8 mouse cellular contexts compared by ENCODE assay signal in genomic region chr11:95384004-95384318, GRCm38 (mm10). TPM values are rescaled to one million over a fixed set of nuclear protein-coding genes. Genes with fewer than 3 reads are reported as not detected.
A peak's percentile ranks its signal among the peaks of the same experiment; 100 is the strongest.
DNase-seq lines count a peak whose midpoint lies in the region; ATAC-seq and TF ChIP-seq lines count a peak whose summit lies in the region.

No protein-coding gene starts in this region.

- peak overlapping the region; percentile 59 for H3K4me2 ChIP-seq in forebrain, embryonic 15.5 days (replicated peaks)
- peak overlapping the region; percentile 87 for H3K4me2 ChIP-seq in liver, embryonic 14.5 days (ENCODE audit: low read depth)

- H3K27me3 ChIP-seq in heart, adult 2 months (ENCODE audit: control insufficient read depth, insufficient read depth, low read length), result no peaks in the 10 kb centered on the region
- H3K27me3 ChIP-seq in C2C12 (ENCODE audit: control insufficient read depth, insufficient read depth, insufficient read length), result no peaks in the 10 kb centered on the region
- no peaks in the 10 kb centered on the region for H3K27me3 ChIP-seq in forebrain, embryonic 15.5 days
- H3K27me3 ChIP-seq in liver, embryonic 14.5 days (ENCODE audit: control insufficient read depth, insufficient read depth, low read length), result no peaks in the 10 kb centered on the region

- no peaks in the 10 kb centered on the region for H3K9me3 ChIP-seq in forebrain, embryonic 15.5 days
- no peaks in the 10 kb centered on the region for H3K9me3 ChIP-seq in liver, embryonic 14.5 days (ENCODE audit: control insufficient read depth, low read length)

- peaks cover 6% of the 10 kb centered on the region for H3K4me1 ChIP-seq in heart, adult 2 months (ENCODE audit: control insufficient read depth, insufficient read depth, low read length)
- peaks cover 20% of the 10 kb centered on the region for H3K4me1 ChIP-seq in forebrain, embryonic 15.5 days
- H3K4me1 ChIP-seq in liver, embryonic 14.5 days (replicated peaks; ENCODE audit: control insufficient read depth in 2 of 2, insufficient read depth in 2 of 2, low read length in 1 of 2), result peaks cover 11 to 12% of the 10 kb centered on the region in 2 experiments

- intact Hi-C loops in heart, adult 2 months (cut with DNase I), result loop anchor here (1.0 to 5.0 kb wide), 4 partner anchors 47 to 137 kb away; partner anchors contain the start of genes Fam117a and Kat7
- intact Hi-C loops in left cerebral cortex, postnatal 25 days (cut with DNase I), result loop anchor here (1.0 to 10.0 kb wide), 4 partner anchors 73 to 271 kb away; partner anchors contain the start of gene Kat7

- WGBS in heart, adult 2 months, result 33% methylated on average over 9 of the region's 9 CpGs
- 36% methylated on average over 9 of the region's 9 CpGs for WGBS in forebrain, embryonic 15.5 days
- 36% methylated on average over 9 of the region's 9 CpGs for WGBS in liver, embryonic 14.5 days (ENCODE audit: insufficient replicate concordance)

- peak overlapping the region; percentile 23; the same call in 1 of the 2 replicates for H3K4me3 ChIP-seq in heart, adult 2 months
- no peak overlapping the region for H3K4me3 ChIP-seq in C2C12 (ENCODE audit: insufficient read depth, poor library complexity, severe bottlenecking)
- peak overlapping the region; percentile 85 for H3K4me3 ChIP-seq in forebrain, embryonic 15.5 days
- peak overlapping the region; percentile 69 to 82 for H3K4me3 ChIP-seq in liver, embryonic 14.5 days (ENCODE audit: insufficient read depth in 1 of 2, low read depth in 2 of 2, low read length in 2 of 2)

- peaks cover 5% of the 10 kb centered on the region for H3K36me3 ChIP-seq in heart, adult 2 months (ENCODE audit: control insufficient read depth, insufficient read depth, low read length)
- H3K36me3 ChIP-seq in C2C12 (ENCODE audit: control insufficient read depth, insufficient read depth), result peaks cover 27% of the 10 kb centered on the region
- peaks cover 21% of the 10 kb centered on the region for H3K36me3 ChIP-seq in forebrain, embryonic 15.5 days
- H3K36me3 ChIP-seq in liver, embryonic 14.5 days (replicated peaks; ENCODE audit: control insufficient read depth, insufficient read depth, low read depth), result peaks cover 38% of the 10 kb centered on the region

- H3K27ac ChIP-seq in heart, adult 2 months, result peak overlapping the region; percentile 99
- peak overlapping the region; percentile 94 for H3K27ac ChIP-seq in forebrain, embryonic 15.5 days (replicated peaks)
- H3K27ac ChIP-seq in liver, embryonic 14.5 days, result peak overlapping the region; percentile 53

- peak overlapping the region; percentile 20 for H3ac ChIP-seq in C2C12 (ENCODE audit: control insufficient read depth, insufficient read length, low read depth)

- no peak for TF ChIP-seq POLR2A in heart, adult 2 months (IDR thresholded peaks at IDR 0.05; ENCODE audit: insufficient read depth, low read depth, low read length)

- H3K9ac ChIP-seq in heart, adult 2 months (ENCODE audit: low read depth, low read length), result 0 out of 2 replicates have a peak overlapping the region, but pooled peaks have one; percentile 21
- H3K9ac ChIP-seq in forebrain, embryonic 15.5 days (replicated peaks), result peak overlapping the region; percentile 36; the same call in 1 of the 2 replicates
- peak overlapping the region; percentile 82 for H3K9ac ChIP-seq in liver, embryonic 14.5 days (replicated peaks)

- no peak for DNase-seq in heart, adult 2 months
- DNase-seq in heart, adult 18-20 months, result no peak
- DNase-seq in liver, embryonic 14.5 days (ENCODE audit: low read depth in 3 of 3, low spot score in 3 of 3), result no peak
- DNase-seq in embryo, embryonic 11 days, result no peak
- DNase-seq in ovary, postnatal 36 days (ENCODE audit: low spot score), result no peak
- no peak for DNase-seq in left cerebral cortex, postnatal 25 days (ENCODE audit: low spot score in 2 of 2)

- no peak for TF ChIP-seq CTCF in heart, adult 2 months (IDR thresholded peaks at IDR 0.05)
- no peak for TF ChIP-seq CTCF in C2C12 (IDR thresholded peaks at IDR 0.05; ENCODE audit: control insufficient read depth, insufficient read depth, insufficient read length)
- no peak for TF ChIP-seq CTCF in liver, embryonic 14.5 days (IDR thresholded peaks at IDR 0.05; ENCODE audit: low read depth)

- H3K79me2 ChIP-seq in heart, adult 2 months (replicated peaks; ENCODE audit: control insufficient read depth, insufficient read depth, low read length), result no peaks in the 10 kb centered on the region
- peaks cover 31% of the 10 kb centered on the region for H3K79me2 ChIP-seq in C2C12 (ENCODE audit: control insufficient read depth, insufficient read depth)

- no peak; the same call in 1 of the 2 replicates for ATAC-seq in forebrain, embryonic 15.5 days (replicated peaks)
- ATAC-seq in liver, embryonic 14.5 days (ENCODE audit: insufficient read depth), result no peak

- H3K79me3 ChIP-seq in C2C12 (ENCODE audit: low read depth), result peaks cover 16% of the 10 kb centered on the region

- no peak for TF ChIP-seq EP300 in heart, adult 2 months (IDR thresholded peaks at IDR 0.05; ENCODE audit: insufficient read depth, low read depth, low read length)
- TF ChIP-seq EP300 in liver, embryonic 14.5 days (IDR thresholded peaks at IDR 0.05; ENCODE audit: low read depth), result no peak

TF ChIP-seq in C2C12, 6 proteins besides CTCF, POLR2A, EP300 and RAD21:
- TF ChIP-seq MAX (IDR thresholded peaks at IDR 0.05) (no peak), USF1 (IDR thresholded peaks at IDR 0.05; ENCODE audit: low read depth) (peak; percentile 76), FOSL1 (IDR thresholded peaks at IDR 0.05; ENCODE audit: insufficient read depth, low read length, poor library complexity, severe bottlenecking) (no peak)

RNA-seq across cellular contexts. Expression of gene Slc35b1, which starts 0.5 kb away (rescaled TPM):
- 10 to 100 TPM; 34.2 to 41.3 TPM for total RNA-seq in heart, adult 2 months (2021)
- polyA plus RNA-seq in heart, adult 2 months (2012; rRNA removed), result 47.2 and 74.2 TPM in 2 replicates
- total RNA-seq in heart, adult 18-20 months (2021), result 10 to 100 TPM; 32.0 to 37.3 TPM
- 79.1 TPM for polyA plus RNA-seq in C2C12 (2012; fragmentation: generic; extraction: Trizol)
- 150 and 155 TPM in 2 replicates for polyA plus RNA-seq in forebrain, embryonic 15.5 days (2015; fragmentation: Nextera tagmentation; extraction: Ambion mirVana)
- polyA plus RNA-seq in liver, embryonic 14.5 days (2012; rRNA removed), result 24.1 and 24.6 TPM in 2 replicates
- polyA plus RNA-seq in liver, embryonic 14.5 days (2014; fragmentation: Nextera tagmentation; extraction: Ambion mirVana), result 37.4 and 44.9 TPM in 2 replicates
- total RNA-seq in left cerebral cortex, postnatal 25 days (2021), result 10 to 100 TPM; 65.6 to 66.0 TPM

RNA-seq across cellular contexts. Expression of gene Spop, which starts 29.9 kb away (rescaled TPM):
- 100 to 1,000 TPM; 155 to 170 TPM for total RNA-seq in heart, adult 2 months (2021)
- polyA plus RNA-seq in heart, adult 2 months (2012; rRNA removed), result 69.3 and 112 TPM in 2 replicates
- 100 to 1,000 TPM; 159 to 164 TPM for total RNA-seq in heart, adult 18-20 months (2021)
- 59.0 TPM for polyA plus RNA-seq in C2C12 (2012; fragmentation: generic; extraction: Trizol)
- 221 and 226 TPM in 2 replicates for polyA plus RNA-seq in forebrain, embryonic 15.5 days (2015; fragmentation: Nextera tagmentation; extraction: Ambion mirVana)
- 18.8 and 22.0 TPM in 2 replicates for polyA plus RNA-seq in liver, embryonic 14.5 days (2012; rRNA removed)
- 31.8 and 36.2 TPM in 2 replicates for polyA plus RNA-seq in liver, embryonic 14.5 days (2014; fragmentation: Nextera tagmentation; extraction: Ambion mirVana)
- total RNA-seq in left cerebral cortex, postnatal 25 days (2021), result 100 to 1,000 TPM; 183 to 188 TPM

RNA-seq across cellular contexts. Expression of gene Fam117a, which starts 47.1 kb away (rescaled TPM):
- 1 to 10 TPM; 8.6 to 10.0 TPM for total RNA-seq in heart, adult 2 months (2021)
- 9.1 and 19.0 TPM in 2 replicates for polyA plus RNA-seq in heart, adult 2 months (2012; rRNA removed)
- 1 to 10 TPM; 6.6 to 7.0 TPM for total RNA-seq in heart, adult 18-20 months (2021)
- polyA plus RNA-seq in C2C12 (2012; fragmentation: generic; extraction: Trizol), result 7.7 TPM
- 3.0 and 3.5 TPM in 2 replicates for polyA plus RNA-seq in forebrain, embryonic 15.5 days (2015; fragmentation: Nextera tagmentation; extraction: Ambion mirVana)
- 103 and 114 TPM in 2 replicates for polyA plus RNA-seq in liver, embryonic 14.5 days (2012; rRNA removed)
- polyA plus RNA-seq in liver, embryonic 14.5 days (2014; fragmentation: Nextera tagmentation; extraction: Ambion mirVana), result 71.6 and 80.9 TPM in 2 replicates
- total RNA-seq in left cerebral cortex, postnatal 25 days (2021), result 1 to 10 TPM; 2.5 to 3.8 TPM

Comparison
In these comparisons a context has a peak if more than half of its experiments do, and no peak if none do; other contexts are left out.
1. H3K9ac ChIP-seq: peak in every context shown above with its lines; median percentile 82 in liver, embryonic 14.5 days; 36 in forebrain, embryonic 15.5 days; 21 in heart, adult 2 months.